12 mouse cellular contexts compared by ENCODE assay signal in genomic region chr11:52080656-52081055, GRCm38 (mm10).
"Had no signal": no experiment of that assay in that cellular context is flagged by ENCODE, and none has a peak within 500 bp of the region (broad histone marks: within the 10 kb centered on the region; RNA-seq: fewer than 3 reads in every experiment).

No protein-coding gene starts in this region.

- H3K36me3 ChIP-seq: intestine, embryonic 15.5 days; liver, embryonic 12.5 days; lung, embryonic 15.5 days; midbrain, embryonic 15.5 days had no signal

- H3K27ac ChIP-seq: intestine, embryonic 15.5 days; kidney, postnatal 0 days; layer of hippocampus, adult 2 months; liver, embryonic 12.5 days; midbrain, embryonic 15.5 days had no signal

- H3K27me3 ChIP-seq: intestine, embryonic 15.5 days; liver, embryonic 12.5 days; lung, embryonic 15.5 days; megakaryocyte, embryonic 14.5 days; midbrain, embryonic 15.5 days had no signal

- H3K4me2 ChIP-seq: intestine, embryonic 15.5 days; liver, embryonic 12.5 days; lung, embryonic 15.5 days; midbrain, embryonic 11.5 days; midbrain, embryonic 15.5 days had no signal

- H3K9ac ChIP-seq: intestine, embryonic 15.5 days; liver, embryonic 12.5 days; lung, embryonic 15.5 days; midbrain, embryonic 15.5 days had no signal

- H3K9me3 ChIP-seq: intestine, embryonic 15.5 days; liver, embryonic 12.5 days; lung, embryonic 15.5 days; midbrain, embryonic 15.5 days had no signal

- ATAC-seq: liver, embryonic 12.5 days; midbrain, embryonic 15.5 days had no signal

- H3K4me3 ChIP-seq: intestine, embryonic 15.5 days; layer of hippocampus, adult 2 months; liver, embryonic 12.5 days; lung, embryonic 15.5 days; midbrain, embryonic 15.5 days had no signal

- H3K4me1 ChIP-seq: intestine, embryonic 15.5 days had no signal

- DNase-seq: kidney, adult 18-20 months; right cerebral cortex, postnatal 25 days; thymus, adult 2 months; thymus, postnatal 25 days had no signal
